Mouse (Mus musculus) intestine, postnatal 0 days (tissue): ENCODE measurements at regions not wholly inside any gene's neighbourhood (a gene's known extent, or its start where the extent isn't known, plus 50 kb on each side); places are given as distances from the start of the nearest gene placed in this dataset.

Source experiments
- ATAC-seq: fragments of 200-750 bp; cut with Nextera tagmentation; 2 replicates; pipeline ENCODE4 v1.8.0; 2017; ENCODE audit warnings: mild to moderate bottlenecking, moderate TSS enrichment, moderate library complexity
- H3K27ac ChIP-seq: fragments of 300-500 bp; sonication (generic); 2 replicates; pipeline ENCODE4 v1.5.1; 2014; ENCODE audit warnings: mild to moderate bottlenecking, low read depth, low read length, moderate library complexity
- H3K27me3 ChIP-seq: fragments of 300-500 bp; sonication (generic); replicated peaks from 2 replicates; pipeline ENCODE4 v1.6.1; 2014; ENCODE audit warnings: low read length, mixed read lengths; ENCODE audit not compliant: control insufficient read depth, insufficient read depth
- H3K36me3 ChIP-seq: fragments of 300-500 bp; sonication (generic); 2 replicates; pipeline ENCODE4 v1.6.1; 2014; ENCODE audit warnings: mild to moderate bottlenecking, moderate library complexity; ENCODE audit not compliant: control insufficient read depth, insufficient read depth
- H3K4me1 ChIP-seq: fragments of 300-500 bp; sonication (generic); replicated peaks from 2 replicates; pipeline ENCODE4 v1.6.1; 2014; ENCODE audit warnings: antibody characterized with exemption, low read length, mixed read lengths; ENCODE audit not compliant: control insufficient read depth, insufficient read depth
- H3K4me2 ChIP-seq: fragments of 300-500 bp; sonication (generic); replicated peaks from 2 replicates; pipeline ENCODE4 v1.6.1; 2014; ENCODE audit warnings: low read depth, mild to moderate bottlenecking, moderate library complexity
- H3K4me3 ChIP-seq: fragments of 300-500 bp; sonication (generic); 2 replicates; pipeline ENCODE4 v1.5.1; 2014; ENCODE audit warnings: low read depth, low read length
- H3K9ac ChIP-seq: fragments of 300-500 bp; sonication (generic); 2 replicates; pipeline ENCODE4 v1.6.1; 2014; ENCODE audit warnings: mild to moderate bottlenecking, low read depth, low read length
- H3K9me3 ChIP-seq: fragments of 300-500 bp; sonication (generic); 2 replicates; pipeline ENCODE4 v1.6.1; 2016; ENCODE audit warnings: mixed run types; ENCODE audit not compliant: control insufficient read depth
- CTCF ChIP-seq: sonication (generic); IDR thresholded peaks from 2 replicates; pipeline ENCODE4 v1.5.1; 2016; ENCODE audit warnings: low read depth, mild to moderate bottlenecking, control low read depth, antibody characterized with exemption, moderate library complexity
- WGBS: fragments of 180-500 bp; shearing (Covaris S2); extraction: QIAGEN DNeasy Blood & Tissue Kit; methylation state at CpG from one replicate; pipeline ENCODE4 v1.1.7; 2014; 5-methylcytosine and 5-hydroxymethylcytosine counted together

- no peak overlapping the region for H3K9ac ChIP-seq
- H3K4me1 ChIP-seq: 0 out of 2 replicates have a peak, but pooled peaks cover 1% of the 10 kb centered on the region
- no peaks in the 10 kb centered on the region for H3K27me3 ChIP-seq
- H3K27ac ChIP-seq: no peak overlapping the region
- no peaks in the 10 kb centered on the region for H3K9me3 ChIP-seq
- H3K4me3 ChIP-seq: no peak overlapping the region
- TF ChIP-seq CTCF: no peak
- ATAC-seq: no peak
- 52% methylated on average over 11 of the region's 11 CpGs for WGBS
- H3K36me3 ChIP-seq: no peaks in the 10 kb centered on the region
- H3K4me2 ChIP-seq: no peak overlapping the region
These were observed 187.9 kb downstream of the Stim2 start for GRCm38 (mm10) chr5:54186076-54186676.

- no peak for ATAC-seq
- no peaks in the 10 kb centered on the region for H3K9me3 ChIP-seq
- H3K4me3 ChIP-seq: no peak overlapping the region
- no peak overlapping the region for H3K27ac ChIP-seq
- H3K9ac ChIP-seq: no peak overlapping the region
- no peaks in the 10 kb centered on the region for H3K4me1 ChIP-seq
- no peaks in the 10 kb centered on the region for H3K36me3 ChIP-seq
- peak; percentile 45 for TF ChIP-seq CTCF
- 68% methylated on average over 4 of the region's 4 CpGs for WGBS
- H3K4me2 ChIP-seq: no peak overlapping the region
- H3K27me3 ChIP-seq: no peaks in the 10 kb centered on the region
These were observed 193.4 kb downstream of the Stim2 start for GRCm38 (mm10) chr5:54191688-54192087.

- ATAC-seq: no peak
- Histone ChIP-seq H3K9me3 (no peaks in the 10 kb centered on the region), H3K27ac (no peak overlapping the region), H3K4me2 (no peak overlapping the region), H3K9ac (no peak overlapping the region), H3K27me3 (no peaks in the 10 kb centered on the region), H3K36me3 (no peaks in the 10 kb centered on the region), H3K4me3 (no peak overlapping the region), H3K4me1 (no peaks in the 10 kb centered on the region)
- TF ChIP-seq CTCF: no peak
- 75% methylated on average over 9 of the region's 9 CpGs for WGBS
These were observed 196.5 kb downstream of the Stim2 start for GRCm38 (mm10) chr5:54194846-54195245.

GRCm38 (mm10) chr5:54200032-54200431 is 201.7 kb downstream of the Stim2 start:
- Histone ChIP-seq H3K4me3 (no peak overlapping the region), H3K4me2 (no peak overlapping the region), H3K36me3 (no peaks in the 10 kb centered on the region), H3K27me3 (no peaks in the 10 kb centered on the region), H3K9ac (no peak overlapping the region), H3K4me1 (no peaks in the 10 kb centered on the region), H3K9me3 (no peaks in the 10 kb centered on the region), H3K27ac (no peak overlapping the region)
- WGBS: 63% methylated on average over 3 of the region's 3 CpGs
- ATAC-seq: no peak
- TF ChIP-seq CTCF: no peak

GRCm38 (mm10) chr5:54200587-54200986 is 202.3 kb downstream of the Stim2 start:
- no peak overlapping the region for H3K4me2 ChIP-seq
- no peaks in the 10 kb centered on the region for H3K9me3 ChIP-seq
- no peak for TF ChIP-seq CTCF
- no peaks in the 10 kb centered on the region for H3K4me1 ChIP-seq
- H3K4me3 ChIP-seq: no peak overlapping the region
- no peaks in the 10 kb centered on the region for H3K36me3 ChIP-seq
- ATAC-seq: no peak
- 64% methylated on average over 5 of the region's 5 CpGs for WGBS
- no peak overlapping the region for H3K27ac ChIP-seq
- H3K27me3 ChIP-seq: no peaks in the 10 kb centered on the region
- H3K9ac ChIP-seq: no peak overlapping the region

GRCm38 (mm10) chr5:54211457-54211856 is 213.2 kb downstream of the Stim2 start:
- no peak for TF ChIP-seq CTCF
- no peaks in the 10 kb centered on the region for H3K27me3 ChIP-seq
- H3K36me3 ChIP-seq: no peaks in the 10 kb centered on the region
- H3K4me1 ChIP-seq: no peaks in the 10 kb centered on the region
- H3K4me3 ChIP-seq: no peak overlapping the region
- ATAC-seq: no peak
- no peak overlapping the region for H3K4me2 ChIP-seq
- H3K9me3 ChIP-seq: no peaks in the 10 kb centered on the region
- H3K9ac ChIP-seq: no peak overlapping the region
- H3K27ac ChIP-seq: no peak overlapping the region

- H3K27ac ChIP-seq: no peak overlapping the region
- no peak overlapping the region for H3K4me3 ChIP-seq
- no peak for ATAC-seq
- no peaks in the 10 kb centered on the region for H3K4me1 ChIP-seq
- no peaks in the 10 kb centered on the region for H3K36me3 ChIP-seq
- H3K9me3 ChIP-seq: no peaks in the 10 kb centered on the region
- 51% methylated on average over 5 of the region's 5 CpGs for WGBS
- no peak for TF ChIP-seq CTCF
- no peak overlapping the region for H3K4me2 ChIP-seq
- H3K27me3 ChIP-seq: no peaks in the 10 kb centered on the region
- no peak overlapping the region for H3K9ac ChIP-seq
These were observed 213.8 kb downstream of the Stim2 start for GRCm38 (mm10) chr5:54212038-54212589.
